Mouse (Mus musculus): ENCODE results near the gene Flt3l.
"Not testable (repeated sequence)": the region's sequence is repeated elsewhere in the genome, so short reads cannot be mapped to it uniquely, and the experiment has no call there.

The Flt3l gene

DNA sequence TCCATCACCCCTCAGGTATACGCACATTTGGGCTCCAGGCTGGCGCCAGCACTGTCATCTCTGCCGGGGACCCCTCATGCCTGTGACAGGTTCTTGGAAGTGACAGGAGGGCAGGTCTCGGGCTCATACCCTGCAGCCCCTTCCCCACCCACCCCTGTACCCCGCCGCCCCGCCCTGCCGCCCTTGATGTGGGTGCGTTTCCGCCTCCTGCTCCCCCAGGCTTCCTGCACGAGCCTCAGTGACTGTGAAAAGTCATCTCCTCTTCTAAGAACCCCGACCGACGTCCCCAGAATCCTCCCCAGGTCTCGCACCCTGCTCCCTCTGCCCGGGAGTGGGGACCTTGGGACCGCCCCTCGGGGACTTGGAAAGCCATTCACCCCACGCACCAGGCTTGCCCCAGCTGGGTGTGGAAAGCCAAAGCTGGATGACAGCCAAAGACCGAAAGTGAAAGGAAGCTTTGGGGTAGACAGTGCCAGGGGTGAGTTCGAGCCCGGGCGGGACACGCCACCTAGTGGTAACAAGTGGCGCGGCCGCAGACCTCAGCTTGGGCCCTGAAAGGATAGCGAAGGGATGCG, at the start of gene Flt3l, which contains the start of gene Gm45713:
Gene Flt3l (minus strand): TSS at position 440 of the 575 bp plus-strand sequence.
Gene Gm45713 (minus strand): TSS at position 239 of the 575 bp plus-strand sequence.
- peak; percentile 81 to 83 for DNase-seq (ENCODE audit: low spot score in 2 of 2)

DNA sequence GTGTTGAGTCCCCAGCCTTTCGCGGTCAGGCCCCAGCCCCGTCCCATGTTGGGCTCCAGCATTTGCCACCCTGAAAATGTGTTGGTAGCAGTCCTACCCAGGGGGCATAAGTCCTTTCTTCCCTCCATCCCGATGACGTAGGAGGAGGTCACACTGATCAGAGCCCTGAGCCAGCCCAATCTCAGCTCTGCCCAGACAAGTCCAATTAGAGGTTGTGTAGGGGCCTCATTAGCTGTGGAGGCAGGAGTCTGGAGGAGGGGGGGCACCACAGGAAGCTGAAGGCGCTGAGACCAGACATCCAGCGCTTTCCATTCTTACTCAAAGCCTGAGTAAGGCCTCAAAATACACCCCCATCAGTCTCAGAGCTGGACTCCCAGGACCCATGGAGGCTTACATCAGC, 49.7 kb upstream of the Flt3l start:
- no peak for DNase-seq (ENCODE audit: low spot score in 2 of 2)

DNA sequence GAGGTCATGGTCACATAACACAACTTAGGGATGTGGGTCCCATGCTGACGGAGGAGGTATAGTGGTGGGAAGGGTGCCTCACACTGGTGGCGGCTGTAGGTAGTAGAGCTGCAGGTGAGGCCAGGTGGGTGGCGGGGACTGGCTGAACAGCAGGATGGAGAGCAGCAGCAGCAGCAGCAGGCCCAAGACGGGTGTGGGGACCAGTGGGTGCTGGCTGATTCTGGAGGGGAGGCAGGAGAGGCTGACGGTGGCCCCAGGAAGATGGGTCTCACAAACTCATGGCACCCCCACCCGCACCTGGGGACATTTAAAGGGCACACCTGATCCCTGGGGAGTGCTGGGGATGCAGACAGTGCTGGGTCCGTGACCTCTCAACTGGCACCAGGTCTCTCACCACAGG, 47.4 kb upstream of the Flt3l start:
- DNase-seq (ENCODE audit: low spot score in 2 of 2), result no peak

DNA sequence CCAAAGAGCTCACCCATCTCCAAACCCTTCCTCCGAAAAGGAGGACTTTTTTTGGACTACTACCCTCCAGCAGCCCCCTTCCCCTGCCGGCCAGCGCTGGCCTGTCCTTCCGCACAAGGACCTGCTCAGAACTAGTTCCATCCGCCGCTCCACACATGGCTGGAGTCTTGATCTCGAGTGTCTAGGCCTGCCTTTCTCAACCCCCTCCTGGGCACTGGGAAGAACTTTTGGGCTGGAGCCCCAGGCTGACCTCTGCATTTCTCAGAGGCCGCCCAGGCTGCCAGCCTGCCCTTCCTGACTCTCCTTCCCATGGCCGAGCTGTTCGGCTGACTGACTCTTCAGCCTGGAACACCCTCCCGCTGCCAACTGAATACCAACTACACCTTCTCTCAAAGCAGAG, 46.4 kb upstream of the Flt3l start:
- no peak for DNase-seq (ENCODE audit: low spot score in 2 of 2)

DNA sequence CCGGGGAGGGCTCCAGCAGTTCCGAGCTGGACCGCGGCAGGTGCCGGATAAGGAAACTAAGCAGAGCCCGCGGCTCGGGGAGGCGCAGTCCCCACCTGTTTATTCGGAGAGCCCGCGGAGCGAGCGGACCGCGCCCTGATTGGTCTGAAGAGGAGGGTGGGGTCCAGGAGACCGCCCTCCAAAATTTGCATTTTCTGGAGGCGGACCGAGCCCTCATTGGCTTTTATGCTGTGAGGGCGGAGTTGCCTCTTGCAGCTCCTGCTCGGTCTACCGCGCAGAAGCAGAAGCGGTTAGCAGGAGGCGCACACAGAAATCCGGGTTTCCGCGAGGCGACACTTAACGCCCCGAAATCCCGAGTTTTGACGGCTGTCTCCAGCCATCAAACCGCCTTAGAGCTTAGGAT, 46.0 kb upstream of the Flt3l start:
- DNase-seq (ENCODE audit: low spot score in 2 of 2), result peak; percentile 69 to 82

DNA sequence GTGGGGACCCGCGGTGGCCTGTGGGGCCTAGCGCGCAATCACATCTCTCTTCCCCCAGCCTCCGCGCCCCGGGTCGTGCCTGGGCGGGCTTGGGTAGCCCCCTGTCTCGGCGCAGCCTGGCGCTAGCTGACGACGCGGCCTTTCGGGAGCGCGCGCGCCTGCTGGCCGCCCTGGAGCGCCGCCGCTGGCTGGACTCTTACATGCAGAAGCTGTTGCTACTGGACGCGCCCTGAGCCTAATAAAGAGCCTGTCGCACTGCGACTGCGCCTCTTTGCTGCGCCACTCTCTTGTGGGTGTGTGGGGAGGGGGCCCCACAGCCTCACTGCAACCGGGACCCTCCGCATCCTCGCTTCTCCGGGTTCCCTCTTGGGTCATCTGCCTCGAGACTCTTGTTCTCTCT, 45.3 kb upstream of the Flt3l start:
- DNase-seq (ENCODE audit: low spot score in 2 of 2), result no peak

DNA sequence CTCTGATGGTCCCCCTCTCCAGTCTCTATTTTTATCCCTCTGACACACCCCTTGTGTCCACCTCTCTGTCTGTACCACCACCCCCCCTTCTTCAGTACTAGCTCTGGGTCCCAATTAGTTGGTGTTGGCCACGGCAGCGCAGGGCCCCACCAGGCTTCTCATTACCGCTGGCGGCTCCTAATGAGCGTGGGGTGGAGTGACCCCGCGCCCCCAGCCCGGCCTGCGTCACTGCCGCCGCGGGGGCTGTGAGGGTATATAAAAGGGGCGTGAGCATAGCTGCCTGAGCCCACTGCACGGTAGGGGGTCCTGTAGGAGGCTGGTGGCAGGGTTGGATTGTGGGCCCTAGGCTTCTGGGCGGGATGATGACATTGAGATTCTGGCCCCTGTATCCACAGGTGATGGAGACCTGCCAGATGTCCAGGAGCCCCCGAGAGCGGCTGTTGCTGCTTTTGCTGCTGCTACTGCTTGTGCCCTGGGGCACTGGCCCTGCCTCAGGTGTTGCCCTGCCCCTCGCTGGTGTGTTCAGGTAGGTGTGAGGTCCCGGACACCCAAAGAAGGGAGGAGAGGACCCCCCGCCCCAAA, 44.8 kb upstream of the Flt3l start, which contains the start of gene Pth2:
Gene Pth2 (plus strand): TSS at position 100 of the 582 bp plus-strand sequence.
- DNase-seq (ENCODE audit: low spot score in 2 of 2), result no peak

DNA sequence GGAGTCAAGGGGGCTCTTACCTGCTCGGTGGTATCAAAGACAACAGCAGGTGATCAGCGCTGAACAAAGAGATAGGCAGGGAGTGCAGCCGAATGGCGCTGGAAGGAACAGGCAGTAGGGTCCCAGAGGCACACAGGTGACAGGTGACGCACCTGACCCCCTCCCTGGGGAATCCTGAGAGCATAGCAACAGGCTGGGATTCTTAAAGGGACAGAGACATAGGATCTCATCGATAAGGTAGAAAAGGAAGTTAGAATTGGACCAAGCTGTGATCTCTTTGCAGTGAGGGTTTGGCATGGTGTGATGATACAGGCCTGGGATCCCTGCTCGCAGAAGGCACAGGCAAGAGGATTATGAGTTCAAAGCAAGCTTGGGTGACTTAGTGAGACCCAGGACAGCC, 43.2 kb upstream of the Flt3l start, which contains the start of gene Gfy:
Gene Gfy (minus strand): TSS at position 101 of the 400 bp plus-strand sequence.
- no peak for DNase-seq (ENCODE audit: low spot score in 2 of 2)

DNA sequence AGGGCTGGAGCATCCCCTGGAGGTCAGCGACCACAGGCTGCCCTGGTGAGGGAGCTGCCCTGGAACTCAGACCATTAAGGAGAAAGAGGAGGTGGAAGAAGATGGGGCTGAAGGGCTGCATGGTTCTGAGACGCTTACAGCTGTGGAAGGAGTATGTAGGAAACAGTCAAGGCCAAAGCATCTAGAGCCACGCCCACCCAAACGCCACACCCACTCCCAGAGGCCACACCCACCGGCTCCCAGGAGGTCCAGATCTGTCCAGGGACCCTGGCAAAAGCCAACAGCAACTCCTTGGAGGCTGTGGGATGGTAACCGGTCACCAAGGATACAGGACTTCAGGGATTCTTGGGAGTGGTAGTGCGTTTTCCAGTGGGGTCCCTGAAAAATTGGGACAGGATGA, 42.3 kb upstream of the Flt3l start:
- no peak for DNase-seq (ENCODE audit: low spot score in 2 of 2)

DNA sequence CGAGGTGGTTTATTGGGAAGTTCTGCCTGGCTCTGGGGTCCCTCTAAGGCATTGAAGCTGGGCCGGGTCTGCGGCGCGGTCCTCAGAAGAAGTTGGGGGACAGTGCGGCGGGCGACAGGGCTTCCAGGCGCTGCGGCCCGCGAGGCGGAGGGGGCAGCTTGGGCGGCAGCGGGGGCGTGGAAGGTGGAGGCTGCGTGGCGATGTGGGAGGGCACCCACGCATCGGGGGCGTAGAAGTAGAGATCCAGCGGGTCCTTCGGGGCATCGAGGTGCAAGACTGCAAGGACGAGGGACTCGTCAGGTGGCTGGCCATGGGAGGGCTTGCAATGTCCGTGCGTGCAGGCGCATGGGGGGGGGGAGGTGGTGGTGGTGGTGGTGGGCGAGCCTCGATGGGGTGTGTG, 40.1 kb upstream of the Flt3l start:
- no peak for DNase-seq (ENCODE audit: low spot score in 2 of 2)

DNA sequence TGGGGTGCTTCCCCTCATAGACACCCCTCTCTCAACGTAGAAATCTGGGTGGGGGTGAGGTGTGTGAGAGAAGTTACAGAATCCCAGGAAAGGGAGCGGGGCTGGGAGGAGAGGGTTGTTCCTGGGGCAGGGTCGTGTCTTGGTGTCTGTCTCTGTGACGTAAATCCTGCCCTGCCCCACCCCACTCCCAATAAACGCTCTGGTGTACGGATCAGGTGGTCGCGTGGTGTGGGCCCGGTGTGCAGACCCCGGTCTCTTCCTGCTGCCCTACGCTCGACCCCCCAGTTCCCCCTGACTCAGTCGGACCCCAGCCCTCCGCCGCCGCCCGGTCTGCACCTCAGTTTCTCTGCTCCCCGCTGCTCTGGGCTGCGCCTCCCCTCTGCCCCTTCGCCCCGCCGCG, 39.7 kb upstream of the Flt3l start:
- no peak for DNase-seq (ENCODE audit: low spot score in 2 of 2)

DNA sequence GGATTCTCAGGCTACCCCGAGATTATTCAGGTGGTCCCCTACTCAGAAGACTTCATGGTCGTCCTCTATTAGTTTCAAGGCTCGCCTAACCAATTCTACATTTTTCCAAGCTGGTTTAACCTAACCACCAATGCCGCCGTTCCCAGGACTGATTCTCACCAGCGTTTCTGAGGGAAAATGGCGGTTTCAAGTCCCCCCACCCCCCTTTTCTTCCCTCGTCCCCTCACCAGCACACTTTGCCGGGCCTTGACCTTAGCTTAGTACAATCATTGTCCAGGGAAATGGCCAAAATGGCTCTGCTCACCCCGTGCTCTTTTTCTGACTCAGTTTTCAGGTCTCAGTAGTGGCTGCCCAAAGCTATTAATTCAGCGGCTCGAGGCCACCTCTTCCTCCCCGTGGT, 39.2 kb upstream of the Flt3l start:
- no peak for DNase-seq (ENCODE audit: low spot score in 2 of 2)

DNA sequence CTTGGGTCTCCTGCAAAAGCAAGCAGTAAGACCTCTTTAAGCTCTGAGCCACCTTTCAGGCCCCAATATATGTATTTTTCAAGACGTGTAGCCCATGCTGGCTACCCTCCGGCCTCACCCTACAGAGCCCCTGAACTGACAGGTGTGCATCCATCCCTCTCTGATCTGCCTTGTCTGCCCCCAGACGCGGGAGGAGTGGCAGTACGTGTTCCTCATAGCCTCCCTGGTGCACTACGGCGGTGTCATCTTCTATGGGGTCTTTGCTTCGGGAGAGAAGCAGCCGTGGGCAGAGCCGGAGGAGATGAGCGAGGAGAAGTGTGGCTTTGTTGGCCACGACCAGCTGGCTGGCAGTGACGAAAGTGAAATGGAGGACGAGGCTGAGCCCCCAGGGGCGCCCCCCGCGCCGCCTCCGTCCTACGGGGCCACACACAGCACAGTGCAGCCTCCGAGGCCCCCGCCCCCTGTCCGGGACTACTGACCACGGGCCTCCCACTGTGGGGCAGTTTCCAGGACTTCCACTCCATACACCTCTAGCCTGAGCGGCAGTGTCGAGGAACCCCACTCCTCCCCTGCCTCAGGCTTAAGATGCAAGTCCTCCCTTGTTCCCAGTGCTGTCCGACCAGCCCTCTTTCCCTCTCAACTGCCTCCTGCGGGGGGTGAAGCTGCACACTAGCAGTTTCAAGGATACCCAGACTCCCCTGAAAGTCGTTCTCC, 38.5 kb upstream of the Flt3l start:
- DNase-seq (ENCODE audit: low spot score in 2 of 2), result no peak

DNA sequence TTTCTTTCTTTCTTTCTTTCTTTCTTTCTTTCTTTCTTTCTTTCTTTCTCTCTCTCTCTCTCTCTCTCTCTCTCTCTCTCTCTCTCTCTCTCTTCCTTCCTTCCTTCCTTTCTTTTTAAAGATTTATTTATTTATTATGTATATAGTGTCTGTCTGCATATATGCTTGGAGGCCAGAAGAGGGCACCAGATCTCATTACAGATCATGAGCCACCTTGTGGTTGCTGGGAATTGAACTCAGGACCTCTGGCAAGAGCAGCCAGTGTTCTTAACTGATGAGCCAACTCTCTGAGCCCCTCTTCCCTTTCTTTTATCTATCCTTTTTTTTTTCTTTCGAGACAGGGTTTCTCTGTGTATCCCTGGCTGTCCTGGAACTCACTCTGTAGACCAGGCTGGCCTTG, 37.5 kb upstream of the Flt3l start:
- DNase-seq (ENCODE audit: low spot score in 2 of 2), result not testable (repeated sequence)

DNA sequence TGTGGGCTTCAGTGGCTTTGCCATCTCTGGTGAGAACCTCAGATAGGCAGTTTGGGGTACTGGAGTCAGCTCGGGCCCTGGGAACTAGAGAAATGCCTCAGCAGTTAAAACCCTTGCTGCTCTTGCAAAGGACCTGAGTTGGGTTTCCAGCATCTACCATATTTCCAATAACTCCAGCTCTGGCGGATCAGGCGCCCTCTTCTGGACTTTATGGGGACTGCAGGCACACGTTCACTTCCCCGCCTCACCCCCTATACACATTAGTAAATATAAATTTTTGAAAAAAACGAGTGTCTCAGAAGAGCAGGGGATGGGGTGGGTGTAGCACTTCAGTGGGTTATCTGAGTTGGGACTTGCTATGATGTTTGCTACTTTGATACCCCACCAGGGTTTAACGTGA, 36.7 kb upstream of the Flt3l start:
- no peak for DNase-seq (ENCODE audit: low spot score in 2 of 2)

DNA sequence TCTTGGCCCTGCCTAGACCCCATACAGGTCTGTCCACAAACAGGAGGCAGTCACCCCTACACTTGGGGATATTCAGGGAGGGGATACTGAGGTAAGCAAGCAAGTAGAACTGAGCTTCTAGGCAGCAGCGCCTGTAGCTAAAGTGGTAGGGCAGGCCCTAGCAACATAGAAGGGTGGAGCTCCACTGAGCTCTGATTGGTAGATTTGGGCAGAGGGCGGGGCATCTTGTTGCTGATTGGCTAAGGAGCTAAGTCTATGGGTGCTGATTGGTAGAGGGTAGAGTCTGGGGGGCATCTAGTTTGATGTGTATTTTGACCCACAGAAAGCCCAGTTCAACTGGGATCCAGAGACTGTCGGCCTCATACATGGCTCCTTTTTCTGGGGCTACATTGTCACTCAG, 33.3 kb upstream of the Flt3l start:
- DNase-seq (ENCODE audit: low spot score in 2 of 2), result no peak

DNA sequence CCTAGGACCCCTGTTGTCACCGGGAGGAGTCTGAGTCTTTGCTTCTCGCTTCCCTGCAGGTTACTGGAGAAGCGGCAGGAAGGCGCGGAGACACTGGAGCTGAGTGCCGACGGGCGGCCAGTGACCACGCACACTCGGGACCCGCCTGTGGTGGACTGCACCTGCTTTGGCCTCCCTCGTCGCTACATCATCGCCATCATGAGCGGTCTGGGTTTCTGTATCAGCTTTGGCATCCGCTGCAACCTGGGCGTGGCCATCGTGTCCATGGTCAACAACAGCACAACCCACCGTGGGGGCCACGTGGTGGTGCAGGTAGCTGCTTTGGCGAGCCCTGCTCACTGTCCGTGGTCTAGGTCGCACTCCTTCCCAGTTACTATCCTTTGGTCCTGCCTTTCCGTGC, 32.4 kb upstream of the Flt3l start:
- DNase-seq (ENCODE audit: low spot score in 2 of 2), result no peak

DNA sequence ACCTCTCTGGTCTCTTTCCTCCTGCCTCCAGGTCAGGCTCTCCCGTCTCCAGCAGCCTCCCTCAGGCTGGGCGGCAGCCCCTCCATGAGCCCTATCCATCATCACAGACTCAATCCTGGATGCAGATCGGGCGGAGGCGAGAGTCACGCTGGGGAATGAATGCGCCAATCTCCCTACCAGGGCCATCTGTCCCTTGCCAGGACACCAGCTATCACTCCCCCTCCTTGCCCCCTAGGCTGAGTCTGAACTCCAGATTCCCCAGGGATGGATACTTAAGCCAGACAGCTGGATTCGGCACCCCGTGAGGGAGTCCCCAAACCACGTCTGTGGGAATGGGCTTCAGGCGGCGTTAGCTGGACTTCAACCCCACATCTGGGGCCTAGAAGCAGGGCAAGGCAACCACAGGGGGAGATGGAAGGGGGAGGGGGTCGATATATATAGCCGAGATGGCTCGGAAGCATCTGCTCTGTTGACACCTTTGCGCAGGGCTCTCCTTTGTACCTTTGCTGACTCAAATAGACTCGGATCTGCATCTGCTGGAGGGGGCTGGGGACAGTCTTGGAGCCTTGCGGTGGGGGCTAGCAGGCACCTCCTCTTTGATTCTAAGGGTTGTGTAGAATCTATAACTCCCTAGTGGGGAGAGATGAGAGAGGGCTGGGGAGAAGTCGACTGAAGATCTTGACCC, 31.7 kb upstream of the Flt3l start:
- DNase-seq (ENCODE audit: low spot score in 2 of 2), result no peak

DNA sequence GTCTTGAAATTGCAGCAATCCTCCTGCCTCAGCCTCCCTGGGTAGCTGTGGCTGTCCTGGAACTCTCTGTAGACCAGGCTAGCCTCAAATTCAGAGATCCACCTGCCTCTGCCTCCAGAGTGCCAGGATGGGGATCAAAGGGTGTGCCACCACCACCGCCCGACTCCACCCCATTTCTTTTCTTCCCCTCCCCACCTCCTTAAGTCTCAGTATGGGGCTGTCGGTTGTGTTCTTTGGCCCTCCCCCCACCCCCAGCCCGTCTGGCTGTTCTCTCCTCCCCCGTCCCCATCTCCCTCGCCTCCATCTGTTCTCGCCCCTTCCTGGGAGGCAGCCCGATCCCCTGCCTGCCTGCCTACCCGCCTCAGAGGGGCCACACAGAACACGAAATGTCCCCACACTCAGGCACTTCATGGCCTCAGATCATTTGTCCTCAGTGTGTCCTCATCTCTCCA, 30.7 kb upstream of the Flt3l start:
- DNase-seq (ENCODE audit: low spot score in 2 of 2), result no peak

DNA sequence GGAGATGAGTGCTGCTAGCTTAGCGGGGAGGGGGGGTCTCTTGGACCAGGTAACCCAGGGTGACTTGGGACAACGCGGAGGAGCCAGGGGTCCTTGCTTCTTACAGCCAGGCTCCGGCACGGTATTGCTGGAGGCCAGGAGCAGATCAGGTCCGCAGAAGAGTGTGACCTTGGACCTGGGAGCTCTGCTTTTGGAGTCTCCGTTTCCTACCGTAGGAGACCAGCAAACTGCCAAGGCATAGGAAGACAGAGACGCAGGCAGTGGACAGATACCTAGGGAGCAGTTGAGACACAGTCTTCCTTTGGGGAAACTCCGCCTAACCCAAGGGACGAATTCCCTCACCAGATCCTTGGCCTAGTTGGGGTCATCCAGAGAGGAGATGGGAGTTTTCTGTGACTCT, 29.5 kb upstream of the Flt3l start:
- DNase-seq (ENCODE audit: low spot score in 2 of 2), result no peak

DNA sequence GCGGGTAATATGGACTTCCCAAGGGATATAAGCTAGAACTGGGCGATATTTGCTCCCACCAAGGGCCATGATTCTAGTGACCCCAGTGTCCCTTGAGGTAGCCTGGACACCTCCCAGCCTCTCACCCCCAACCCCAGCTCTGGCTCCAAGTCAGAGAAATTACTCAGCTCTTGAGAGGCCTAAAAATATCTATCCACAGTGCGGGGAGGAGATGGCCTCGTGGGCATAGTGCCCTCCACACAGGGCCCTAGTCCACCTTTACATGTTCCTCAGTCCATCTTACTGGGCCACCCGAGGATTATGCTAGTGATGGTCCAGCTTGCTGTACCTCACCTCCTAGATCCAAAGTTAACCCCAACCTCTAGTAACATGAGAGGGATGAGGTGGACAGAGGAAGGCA, 28.6 kb upstream of the Flt3l start:
- DNase-seq (ENCODE audit: low spot score in 2 of 2), result no peak

DNA sequence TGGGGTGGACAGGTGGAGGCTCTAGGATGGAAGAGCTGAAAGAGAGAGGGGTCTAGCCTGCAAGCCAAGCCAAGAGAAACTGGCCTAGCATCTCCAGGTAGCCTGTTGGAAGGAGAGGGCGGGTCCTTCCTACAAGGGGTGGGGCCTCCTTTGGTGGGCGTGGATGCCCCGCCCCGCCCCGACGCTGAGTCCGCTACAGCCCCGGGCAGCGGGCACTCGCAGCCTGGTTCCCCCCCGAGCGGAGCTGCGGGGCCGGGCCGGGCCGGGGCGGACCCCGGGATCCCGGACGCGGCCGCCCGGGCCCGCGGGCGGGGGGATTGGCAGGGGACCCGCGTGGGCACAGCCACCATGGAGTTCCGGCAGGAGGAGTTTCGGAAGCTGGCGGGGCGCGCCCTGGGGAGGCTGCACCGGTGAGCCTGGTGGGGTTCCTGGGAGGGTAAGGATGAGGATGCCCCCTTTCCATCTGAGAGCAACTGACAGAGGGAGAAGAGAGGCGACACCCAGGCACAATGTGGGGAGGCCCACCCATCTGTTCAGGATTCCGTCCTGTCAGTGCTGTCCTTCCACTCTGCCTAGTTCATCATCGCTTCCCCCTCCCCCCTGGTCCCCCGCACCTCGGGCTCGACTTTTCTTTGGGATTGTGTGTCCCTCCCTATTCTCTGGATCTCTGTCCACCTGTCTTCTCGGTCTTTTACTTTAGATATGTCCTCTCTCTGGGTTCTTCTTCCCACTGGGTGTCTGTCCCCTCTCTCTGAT, 27.7 kb upstream of the Flt3l start, which contains the start of gene Slc17a7:
Gene Slc17a7 (plus strand): TSS at position 215 of the 756 bp plus-strand sequence.
- no peak for DNase-seq (ENCODE audit: low spot score in 2 of 2)

All from frontal cortex, postnatal 14 days (tissue).